Mouse (Mus musculus) liver, embryonic 11.5 days (tissue): Measurements from ENCODE around the gene Pex6. TPM values are rescaled to one million over a fixed set of nuclear protein-coding genes. Genes with fewer than 3 reads are reported as not detected.
"Not testable (repeated sequence)": the region's sequence is repeated elsewhere in the genome, so short reads cannot be mapped to it uniquely, and the experiment has no call there.

Source experiments
- ATAC-seq: fragments of 200-750 bp; cut with Nextera tagmentation; replicated peaks from 2 replicates; pipeline ENCODE4 v1.8.0; 2017; ENCODE audit warnings: moderate number of reproducible peaks, mild to moderate bottlenecking, moderate TSS enrichment, moderate library complexity; ENCODE audit not compliant: low FRiP score
- DNase-seq: peaks from one replicate; pipeline ENCODE4 v3.0.0-alpha.2; 2017; ENCODE audit warnings: low spot score
- H3K27ac ChIP-seq: fragments of 300-500 bp; sonication (generic); 2 replicates; pipeline ENCODE4 v1.5.1; 2014; ENCODE audit warnings: mild to moderate bottlenecking, low read depth, low read length, control low read depth
- H3K27me3 ChIP-seq: fragments of 300-500 bp; sonication (generic); replicated peaks from 2 replicates; pipeline ENCODE4 v1.6.1; 2014; ENCODE audit warnings: low read length, mixed read lengths; ENCODE audit not compliant: control insufficient read depth, insufficient read depth
- H3K36me3 ChIP-seq: fragments of 300-500 bp; sonication (generic); 2 replicates; pipeline ENCODE4 v1.6.1; 2014; ENCODE audit warnings: mild to moderate bottlenecking, low read length, moderate library complexity, mixed read lengths; ENCODE audit not compliant: control insufficient read depth, insufficient read depth
- H3K4me1 ChIP-seq: fragments of 300-500 bp; sonication (generic); replicated peaks from 2 replicates; pipeline ENCODE4 v1.6.1; 2014; ENCODE audit warnings: low read length, mixed read lengths; ENCODE audit not compliant: control insufficient read depth, insufficient read depth
- H3K4me2 ChIP-seq: fragments of 300-500 bp; sonication (generic); 2 replicates; pipeline ENCODE4 v1.6.1; 2014; ENCODE audit warnings: mild to moderate bottlenecking, control low read depth, moderate library complexity
- H3K4me3 ChIP-seq: fragments of 300-500 bp; sonication (generic); 2 replicates; pipeline ENCODE4 v1.5.1; 2014; ENCODE audit warnings: low read depth, low read length, control low read depth
- H3K9ac ChIP-seq: fragments of 300-500 bp; sonication (generic); 2 replicates; pipeline ENCODE4 v1.6.1; 2014; ENCODE audit warnings: low read depth, low read length, control low read depth
- H3K9me3 ChIP-seq: fragments of 300-500 bp; sonication (generic); 2 replicates; pipeline ENCODE4 v1.6.1; 2016; ENCODE audit warnings: low read length, inconsistent platforms, mixed read lengths; ENCODE audit not compliant: control insufficient read depth
- WGBS: fragments of 180-500 bp; shearing (Covaris S2); extraction: QIAGEN DNeasy Blood & Tissue Kit; methylation state at CpG from one replicate; pipeline ENCODE4 v1.1.7; 2014; 5-methylcytosine and 5-hydroxymethylcytosine counted together
- polyA plus RNA-seq: library from polyadenylated mRNA; unstranded; fragments of >200 nt; fragmentation: Nextera tagmentation; extraction: Ambion mirVana; gene quantifications from 2 replicates; pipeline ENCODE4 v1.2.1, GENCODE M21; 2014

The Pex6 gene
- polyA plus RNA-seq, 1 experiment from 2014 or later = 19.9 TPM

- Histone ChIP-seq H3K9ac (peak overlapping the region; percentile 85), H3K9me3 (no peaks in the 10 kb centered on the region), H3K27ac (peak overlapping the region; percentile 85), H3K4me3 (peak overlapping the region; percentile 81), H3K27me3 (no peaks in the 10 kb centered on the region), H3K4me2 (peak overlapping the region; percentile 90), H3K36me3 (peaks cover 7% of the 10 kb centered on the region; the same call in 1 of the 2 replicates), H3K4me1 (peaks cover 12% of the 10 kb centered on the region; the same call in 1 of the 2 replicates)
- WGBS = 22% methylated on average over 16 of the region's 16 CpGs
- DNase-seq (no peak), ATAC-seq (no peak)
Observed at GRCm38 (mm10) chr17:46751056-46751793, 40.0 kb downstream of the Pex6 start.

GRCm38 (mm10) chr17:46751794-46752556 is 40.7 kb downstream of the Pex6 start, which contains the start of gene Cnpy3:
TSS of gene Cnpy3 (minus strand) at chr17:46752214.
- peaks cover 12% of the 10 kb centered on the region; the same call in 1 of the 2 replicates for H3K4me1 ChIP-seq
- H3K27ac ChIP-seq = peak within 1 kb of the TSS; percentile 85
- peaks cover 5% of the 10 kb centered on the region; the same call in 1 of the 2 replicates for H3K36me3 ChIP-seq
- WGBS = under 1% methylated on average over 58 of the region's 58 CpGs
- ATAC-seq (peak; percentile 99), DNase-seq (peak; percentile 99)
- H3K4me3 ChIP-seq = peak within 1 kb of the TSS; percentile 81
- H3K9me3 ChIP-seq = no peaks in the 10 kb centered on the region
- no peaks in the 10 kb centered on the region for H3K27me3 ChIP-seq
- H3K4me2 ChIP-seq = peak within 1 kb of the TSS; percentile 90
- H3K9ac ChIP-seq = peak within 1 kb of the TSS; percentile 85

GRCm38 (mm10) chr17:46758753-46759152 is 47.5 kb downstream of the Pex6 start:
- WGBS = 83% methylated on average over 12 of the region's 12 CpGs
- no peaks in the 10 kb centered on the region for H3K27me3 ChIP-seq
- no peaks in the 10 kb centered on the region for H3K4me1 ChIP-seq
- no peaks in the 10 kb centered on the region for H3K36me3 ChIP-seq
- no peaks in the 10 kb centered on the region for H3K9me3 ChIP-seq
- H3K4me2 ChIP-seq = no peak overlapping the region
- no peak overlapping the region; the same call in 1 of the 2 replicates for H3K9ac ChIP-seq
- H3K4me3 ChIP-seq = no peak overlapping the region
- DNase-seq (no peak), ATAC-seq (no peak)
- no peak overlapping the region for H3K27ac ChIP-seq

- no peaks in the 10 kb centered on the region for H3K36me3 ChIP-seq
- 62% methylated on average over 2 of the region's 2 CpGs for WGBS
- H3K4me3 ChIP-seq = no peak within 1 kb of the TSS
- no peaks in the 10 kb centered on the region for H3K9me3 ChIP-seq
- H3K9ac ChIP-seq = no peak within 1 kb of the TSS
- no peaks in the 10 kb centered on the region for H3K27me3 ChIP-seq
- H3K4me1 ChIP-seq = no peaks in the 10 kb centered on the region
- ATAC-seq (no peak), DNase-seq (no peak)
- H3K4me2 ChIP-seq = no peak within 1 kb of the TSS
- no peak within 1 kb of the TSS; the same call in 1 of the 2 replicates for H3K27ac ChIP-seq
Observed at GRCm38 (mm10) chr17:46763544-46763943, 52.3 kb downstream of the Pex6 start, which contains the start of gene Ptcra. TSS of gene Ptcra (minus strand) at chr17:46763712.

GRCm38 (mm10) chr17:46764916-46765315 is 53.7 kb downstream of the Pex6 start:
- DNase-seq, H3K36me3 ChIP-seq: not testable (repeated sequence)

GRCm38 (mm10) chr17:46767868-46768267 is 56.6 kb downstream of the Pex6 start:
- WGBS = 54% methylated on average over 8 of the region's 8 CpGs
- H3K27me3 ChIP-seq = no peaks in the 10 kb centered on the region
- no peak for ATAC-seq
- H3K4me3 ChIP-seq = no peak overlapping the region
- no peaks in the 10 kb centered on the region for H3K36me3 ChIP-seq
- no peak for DNase-seq
- H3K9ac ChIP-seq = no peak overlapping the region
- H3K9me3 ChIP-seq = no peaks in the 10 kb centered on the region
- peaks cover 6% of the 10 kb centered on the region for H3K4me1 ChIP-seq
- H3K27ac ChIP-seq = no peak overlapping the region
- no peak overlapping the region for H3K4me2 ChIP-seq

More at GRCm38 (mm10) chr17:46764916-46765315, 53.7 kb downstream of the Pex6 start:
- H3K4me2 ChIP-seq, H3K4me3 ChIP-seq, ATAC-seq, H3K9me3 ChIP-seq, H3K27me3 ChIP-seq, H3K27ac ChIP-seq, H3K4me1 ChIP-seq, H3K9ac ChIP-seq: not testable (repeated sequence)
- 68% methylated on average over 7 of the region's 9 CpGs for WGBS

GRCm38 (mm10) chr17:46770546-46770945 is 59.3 kb downstream of the Pex6 start:
- Histone ChIP-seq H3K4me3 (no peak overlapping the region), H3K36me3 (peaks cover 7% of the 10 kb centered on the region), H3K27me3 (no peaks in the 10 kb centered on the region), H3K9ac (no peak overlapping the region), H3K4me2 (no peak overlapping the region), H3K27ac (no peak overlapping the region), H3K9me3 (no peaks in the 10 kb centered on the region), H3K4me1 (peaks cover 10% of the 10 kb centered on the region)
- DNase-seq = no peak
- WGBS = 89% methylated on average over 11 of the region's 11 CpGs
- ATAC-seq = no peak

- Histone ChIP-seq H3K27ac (no peak overlapping the region), H3K4me2 (no peak overlapping the region), H3K36me3 (peaks cover 11% of the 10 kb centered on the region), H3K4me1 (peaks cover 10% of the 10 kb centered on the region), H3K27me3 (no peaks in the 10 kb centered on the region), H3K4me3 (no peak overlapping the region), H3K9ac (no peak overlapping the region), H3K9me3 (no peaks in the 10 kb centered on the region)
- DNase-seq (no peak), ATAC-seq (no peak)
- 86% methylated on average over 4 of the region's 4 CpGs for WGBS
Observed at GRCm38 (mm10) chr17:46771025-46771424, 59.8 kb downstream of the Pex6 start.
